Mouse (Mus musculus) lung, postnatal 0 days (tissue): ENCODE results near the gene Opn1sw.

Experiments
- CTCF ChIP-seq: IDR thresholded peaks from 2 replicates; pipeline ENCODE4 v1.5.1; 2016; ENCODE audit warnings: antibody characterized with exemption, mild to moderate bottlenecking
- EP300 ChIP-seq: IDR thresholded peaks from 2 replicates; pipeline ENCODE4 v1.6.1; 2016; ENCODE audit warnings: antibody characterized with exemption, mild to moderate bottlenecking, control low read depth

GRCm38 (mm10) chr6:29360211-29360610 is 28.1 kb downstream of the Opn1sw start:
- TF ChIP-seq EP300 (no peak), CTCF (no peak)
